Mouse (Mus musculus) stomach, embryonic 16.5 days (tissue): ENCODE results near the gene Emsy. TPM values are rescaled to one million over a fixed set of nuclear protein-coding genes. Genes with fewer than 3 reads are reported as not detected.

Experiments used
- ATAC-seq: fragments of 200-750 bp; cut with Nextera tagmentation; 2 replicates; pipeline ENCODE4 v1.8.0; 2017; ENCODE audit warnings: moderate number of reproducible peaks, moderate TSS enrichment; ENCODE audit not compliant: insufficient read depth, low FRiP score
- H3K27ac ChIP-seq: fragments of 300-500 bp; sonication (generic); 2 replicates; pipeline ENCODE4 v1.5.1; 2014; ENCODE audit warnings: low read length
- H3K27me3 ChIP-seq: fragments of 300-500 bp; sonication (generic); 2 replicates; pipeline ENCODE4 v1.6.1; 2014; ENCODE audit warnings: low read length, control low read depth, mixed read lengths; ENCODE audit not compliant: control insufficient read depth, insufficient read depth
- H3K36me3 ChIP-seq: fragments of 300-500 bp; sonication (generic); 2 replicates; pipeline ENCODE4 v1.6.1; 2014; ENCODE audit warnings: low read length; ENCODE audit not compliant: control insufficient read depth, insufficient read depth
- H3K4me1 ChIP-seq: fragments of 300-500 bp; sonication (generic); 2 replicates; pipeline ENCODE4 v1.6.1; 2014; ENCODE audit warnings: low read length, control low read depth, mixed read lengths; ENCODE audit not compliant: control insufficient read depth, insufficient read depth
- H3K4me2 ChIP-seq: fragments of 300-500 bp; sonication (generic); 2 replicates; pipeline ENCODE4 v1.6.1; 2014; ENCODE audit warnings: low read depth, low read length, mixed read lengths
- H3K4me3 ChIP-seq: fragments of 300-500 bp; sonication (generic); replicated peaks from 2 replicates; pipeline ENCODE4 v1.5.1; 2014; ENCODE audit warnings: mild to moderate bottlenecking, low read length
- H3K9ac ChIP-seq: fragments of 300-500 bp; sonication (generic); 2 replicates; pipeline ENCODE4 v1.6.1; 2014; ENCODE audit warnings: low read length
- H3K9me3 ChIP-seq: fragments of 300-500 bp; sonication (generic); replicated peaks from 2 replicates; pipeline ENCODE4 v1.6.1; 2016; ENCODE audit warnings: low read length, control low read depth; ENCODE audit not compliant: control insufficient read depth
- WGBS: fragments of 180-500 bp; shearing (Covaris S2); extraction: QIAGEN DNeasy Blood & Tissue Kit; methylation state at CpG from one replicate; pipeline ENCODE4 v1.1.7; 2014; 5-methylcytosine and 5-hydroxymethylcytosine counted together
- polyA plus RNA-seq: library from polyadenylated mRNA; unstranded; fragments of >200 nt; fragmentation: Nextera tagmentation; extraction: Ambion mirVana; gene quantifications from 2 replicates; pipeline ENCODE4 v1.2.1, GENCODE M21; 2015

Emsy gene
- 17.3 and 23.1 TPM in 2 replicates for polyA plus RNA-seq

DNA sequence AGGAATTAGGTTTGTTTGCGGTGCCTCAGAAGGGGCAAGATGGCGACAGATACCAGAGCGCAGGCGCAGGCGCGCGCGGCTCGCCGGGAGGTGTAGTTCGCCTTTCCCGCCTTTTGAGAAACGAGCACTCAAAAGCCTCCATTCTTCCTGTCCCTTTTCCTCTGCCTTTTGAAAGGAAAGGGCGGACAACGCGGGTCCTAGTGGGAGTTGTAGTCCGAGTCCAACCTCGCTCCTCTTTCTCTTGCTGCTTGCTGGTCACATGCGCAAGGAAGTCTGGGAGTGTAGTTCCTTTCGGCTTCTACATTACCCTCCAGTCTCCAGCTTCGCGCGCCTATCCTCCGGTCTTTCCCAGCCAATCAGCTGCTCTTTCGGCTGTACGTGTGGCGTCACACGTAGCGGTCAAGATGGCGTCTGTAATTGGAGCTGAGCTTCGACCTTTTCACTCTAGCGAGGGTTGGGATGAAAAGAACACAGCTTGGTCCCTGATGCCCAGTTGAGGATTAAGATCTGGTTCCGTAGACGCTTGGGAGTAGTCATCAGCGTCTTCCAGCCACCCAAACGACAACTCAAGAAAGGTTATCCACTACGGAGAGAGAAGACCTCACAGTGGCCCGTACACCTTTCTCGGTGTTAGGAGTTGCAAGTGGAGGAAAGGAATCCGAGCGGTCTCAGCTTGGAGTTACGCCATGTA is at the start of gene Emsy:
Gene Emsy, minus strand, starts transcription at position 253 of the 691 bp plus-strand sequence.
- under 1% methylated on average over 42 of the region's 42 CpGs for whole genome bisulfite sequencing
- Histone ChIP-seq H3K27me3 (no peaks in the 10 kb centered on the region), H3K4me2 (peak within 1 kb of the TSS; percentile 89), H3K4me1 (peaks cover 13% of the 10 kb centered on the region), H3K4me3 (peak within 1 kb of the TSS; percentile 87), H3K27ac (peak within 1 kb of the TSS; percentile 94), H3K9ac (peak within 1 kb of the TSS; percentile 83), H3K36me3 (peaks cover 2% of the 10 kb centered on the region; the same call in 1 of the 2 replicates), H3K9me3 (no peaks in the 10 kb centered on the region)
- ATAC-seq = peak; percentile 97

DNA sequence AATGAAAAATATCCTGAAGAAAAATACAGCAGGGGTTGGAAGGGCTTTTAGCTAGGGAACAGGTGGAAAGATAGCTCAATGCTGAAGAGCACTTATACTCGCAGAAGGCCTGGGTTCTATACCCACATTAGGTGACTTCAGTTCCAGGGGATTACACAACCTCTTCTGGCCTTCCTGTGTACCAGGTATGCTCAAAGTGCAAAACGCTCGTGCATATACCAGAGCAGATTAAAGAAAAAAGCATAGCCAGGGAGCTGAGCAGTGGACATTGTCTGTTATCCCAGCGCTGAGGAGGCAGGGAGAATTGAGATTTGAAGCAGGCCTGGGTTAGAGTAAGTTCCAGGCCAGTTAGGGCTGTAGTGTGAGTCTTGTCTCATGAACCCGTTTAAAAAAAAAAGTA is 47.7 kb upstream of the Emsy start:
- H3K27ac ChIP-seq = no peak overlapping the region
- ATAC-seq = no peak
- 54% methylated on average over 5 of the region's 5 CpGs for WGBS

DNA sequence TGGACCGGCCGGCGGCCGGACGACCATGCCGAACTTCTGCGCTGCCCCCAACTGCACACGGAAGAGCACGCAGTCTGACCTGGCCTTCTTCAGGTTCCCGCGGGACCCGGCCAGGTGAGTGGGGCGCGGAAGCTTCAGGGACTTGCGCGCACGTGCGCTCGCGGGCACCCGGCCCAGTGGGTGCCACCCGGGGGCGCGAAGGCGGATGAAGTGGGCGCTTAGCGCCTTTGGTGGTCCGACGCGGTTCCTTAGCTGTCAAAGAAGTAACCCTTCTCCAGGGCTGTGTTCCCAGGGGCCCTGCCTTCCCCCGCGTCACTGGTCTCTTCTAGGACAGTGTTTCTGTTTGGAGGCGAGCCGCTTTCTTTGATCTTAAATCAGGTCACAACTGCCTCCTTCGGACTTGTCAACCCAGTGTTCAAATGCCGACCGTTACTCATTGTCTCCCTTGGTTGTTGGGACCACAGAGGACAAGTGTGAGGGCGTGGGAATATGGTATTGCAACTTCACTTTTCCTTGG is 46.8 kb upstream of the Emsy start:
- peak overlapping the region; percentile 93 for H3K9ac ChIP-seq
- no peak for ATAC-seq
- no peaks in the 10 kb centered on the region for H3K27me3 ChIP-seq
- peaks cover 16% of the 10 kb centered on the region for H3K4me1 ChIP-seq
- no peaks in the 10 kb centered on the region for H3K36me3 ChIP-seq
- peak overlapping the region; percentile 81 for H3K27ac ChIP-seq
- peak overlapping the region; percentile 64 for H3K4me2 ChIP-seq
- peak overlapping the region; percentile 86 for H3K4me3 ChIP-seq
- H3K9me3 ChIP-seq = no peaks in the 10 kb centered on the region
- WGBS = under 1% methylated on average over 36 of the region's 38 CpGs

More for the DNA sequence above, 47.7 kb upstream of the Emsy start:
- H3K4me3 ChIP-seq = peak overlapping the region; percentile 86
- H3K4me2 ChIP-seq = peak overlapping the region; percentile 64
- no peaks in the 10 kb centered on the region for H3K27me3 ChIP-seq
- H3K4me1 ChIP-seq = peaks cover 16% of the 10 kb centered on the region
- no peaks in the 10 kb centered on the region for H3K36me3 ChIP-seq
- H3K9me3 ChIP-seq = no peaks in the 10 kb centered on the region
- H3K9ac ChIP-seq = peak overlapping the region; percentile 65

DNA sequence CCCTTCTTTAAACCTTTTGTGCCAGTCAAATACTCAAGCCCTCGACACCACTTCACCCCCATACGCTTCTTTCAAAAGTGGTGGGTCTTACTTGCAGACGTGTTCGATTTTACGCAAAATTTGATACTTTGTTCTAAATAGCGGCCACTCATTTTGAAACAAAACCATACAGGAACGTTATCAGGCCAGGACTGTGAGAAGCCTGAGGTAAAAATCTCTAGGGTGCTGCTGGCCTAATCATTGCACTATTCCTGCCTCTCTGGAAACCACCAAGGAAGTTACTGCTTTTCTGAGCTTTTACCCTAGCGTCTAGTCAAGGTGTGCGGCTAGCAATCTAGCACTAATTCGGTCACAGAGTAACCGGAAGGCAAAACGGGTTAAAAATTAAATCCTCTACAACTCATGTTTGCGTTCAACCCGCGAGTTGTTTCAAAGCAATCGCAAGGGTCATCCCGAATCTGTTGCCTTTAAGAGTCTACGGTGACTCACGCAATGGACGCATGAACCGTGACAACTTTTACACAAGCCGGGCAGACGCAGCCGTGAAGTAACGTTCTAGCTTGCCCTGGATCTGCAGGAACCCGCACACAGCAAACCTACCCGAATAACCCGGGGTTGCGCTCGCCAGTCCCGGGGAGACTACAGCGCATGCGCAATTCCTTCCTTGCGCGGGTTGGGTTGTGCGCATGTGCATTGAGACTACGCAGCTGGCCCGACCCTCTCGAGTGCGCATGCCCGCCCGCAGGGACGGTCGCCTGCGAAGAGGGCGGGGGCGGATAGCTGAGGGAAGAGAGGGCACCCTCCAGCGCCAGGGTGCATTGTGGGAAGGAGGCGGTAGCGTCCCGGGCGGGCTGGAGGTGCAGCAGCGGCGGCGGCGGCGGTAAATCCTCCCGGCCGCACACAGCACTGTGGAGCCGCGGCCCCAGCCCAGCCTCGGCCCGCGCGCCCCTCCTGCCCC is 46.0 kb upstream of the Emsy start, which contains the start of gene Thap12:
Gene Thap12, plus strand, starts transcription at position 821 of the 958 bp plus-strand sequence.
- Histone ChIP-seq H3K27ac (peak within 1 kb of the TSS; percentile 90), H3K4me2 (peak within 1 kb of the TSS; percentile 81), H3K4me1 (peaks cover 16% of the 10 kb centered on the region), H3K4me3 (peak within 1 kb of the TSS; percentile 86), H3K9me3 (no peaks in the 10 kb centered on the region), H3K36me3 (no peaks in the 10 kb centered on the region), H3K9ac (peak within 1 kb of the TSS; percentile 93), H3K27me3 (no peaks in the 10 kb centered on the region)
- peak; percentile 97 for ATAC-seq
- WGBS = 2% methylated on average over 54 of the region's 65 CpGs

DNA sequence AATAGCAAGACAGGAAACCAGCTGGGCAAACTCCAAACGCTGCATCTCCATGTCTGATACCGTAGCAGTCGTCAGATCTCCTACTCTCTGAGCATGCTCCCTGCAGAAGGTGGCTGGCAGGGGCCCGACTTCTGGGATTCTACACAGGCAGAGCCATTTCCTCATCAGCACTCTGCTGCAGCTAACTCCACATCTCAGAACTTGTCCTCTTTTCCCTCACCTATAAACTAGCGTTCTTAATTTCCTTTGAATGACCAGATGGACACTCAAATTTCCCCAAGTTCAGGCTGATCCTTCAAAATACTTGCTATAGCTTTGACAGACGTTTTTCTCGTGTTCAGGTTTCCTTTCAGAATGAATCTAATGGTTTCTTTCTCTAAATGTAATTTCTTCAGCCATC is 45.2 kb upstream of the Emsy start:
- peak overlapping the region; percentile 86 for H3K4me3 ChIP-seq
- no peaks in the 10 kb centered on the region for H3K27me3 ChIP-seq
- peaks cover 16% of the 10 kb centered on the region for H3K4me1 ChIP-seq
- no peak for ATAC-seq
- 26% methylated on average over 7 of the region's 7 CpGs for WGBS
- peak overlapping the region; percentile 81 for H3K4me2 ChIP-seq
- peak overlapping the region; percentile 83 for H3K9ac ChIP-seq
- no peaks in the 10 kb centered on the region for H3K36me3 ChIP-seq
- H3K9me3 ChIP-seq = no peaks in the 10 kb centered on the region
- H3K27ac ChIP-seq = peak overlapping the region; percentile 90

DNA sequence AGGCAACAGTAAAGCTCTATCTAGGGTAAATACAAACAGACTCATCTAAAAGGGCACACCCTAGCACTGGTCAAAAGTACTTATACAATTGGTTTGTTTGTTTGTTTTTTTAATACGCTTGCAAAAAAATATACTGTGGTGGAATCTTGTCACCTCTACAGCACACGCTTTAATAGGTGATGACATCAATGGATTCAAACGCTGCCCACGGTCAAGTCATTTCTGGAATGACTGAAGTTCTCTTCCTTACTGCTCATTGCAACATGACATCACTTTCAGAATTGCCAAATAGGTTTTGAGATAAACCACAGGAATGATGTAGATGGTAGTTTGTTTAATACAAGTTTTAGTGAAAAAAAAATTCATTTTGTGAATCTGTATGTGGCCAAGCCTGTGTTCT is 42.0 kb upstream of the Emsy start:
- H3K9ac ChIP-seq = no peak overlapping the region
- ATAC-seq = no peak
- H3K4me2 ChIP-seq = no peak overlapping the region
- no peak overlapping the region for H3K4me3 ChIP-seq
- H3K4me1 ChIP-seq = 0 out of 2 replicates have a peak, but pooled peaks cover 6% of the 10 kb centered on the region
- H3K36me3 ChIP-seq = no peaks in the 10 kb centered on the region
- H3K27me3 ChIP-seq = no peaks in the 10 kb centered on the region
- H3K9me3 ChIP-seq = no peaks in the 10 kb centered on the region
- 84% methylated on average over 4 of the region's 4 CpGs for WGBS
- H3K27ac ChIP-seq = no peak overlapping the region

DNA sequence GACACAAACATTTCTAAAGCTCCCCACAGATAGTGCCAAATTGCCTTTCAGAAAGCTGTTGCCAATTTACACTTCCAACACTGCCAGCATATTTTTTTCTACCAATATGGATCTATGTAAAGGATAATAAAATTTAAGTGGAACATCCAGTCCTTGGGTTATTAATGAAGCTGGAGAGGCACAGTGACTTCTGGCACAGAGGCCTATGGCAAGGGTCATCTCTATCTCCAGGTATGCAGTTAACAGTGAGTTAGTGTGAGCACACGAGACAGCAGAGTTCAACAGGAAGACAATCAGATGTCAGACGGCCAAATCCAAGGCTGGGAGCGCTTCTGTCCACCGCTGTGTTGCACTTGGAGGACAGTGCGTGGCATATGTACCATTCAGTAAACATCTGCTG is 41.5 kb upstream of the Emsy start:
- Histone ChIP-seq H3K9me3 (no peaks in the 10 kb centered on the region), H3K27me3 (no peaks in the 10 kb centered on the region), H3K4me2 (no peak overlapping the region), H3K4me3 (no peak overlapping the region), H3K27ac (no peak overlapping the region), H3K4me1 (0 out of 2 replicates have a peak, but pooled peaks cover 9% of the 10 kb centered on the region), H3K36me3 (no peaks in the 10 kb centered on the region), H3K9ac (no peak overlapping the region)
- WGBS = 63% methylated on average over 5 of the region's 5 CpGs
- ATAC-seq = no peak

DNA sequence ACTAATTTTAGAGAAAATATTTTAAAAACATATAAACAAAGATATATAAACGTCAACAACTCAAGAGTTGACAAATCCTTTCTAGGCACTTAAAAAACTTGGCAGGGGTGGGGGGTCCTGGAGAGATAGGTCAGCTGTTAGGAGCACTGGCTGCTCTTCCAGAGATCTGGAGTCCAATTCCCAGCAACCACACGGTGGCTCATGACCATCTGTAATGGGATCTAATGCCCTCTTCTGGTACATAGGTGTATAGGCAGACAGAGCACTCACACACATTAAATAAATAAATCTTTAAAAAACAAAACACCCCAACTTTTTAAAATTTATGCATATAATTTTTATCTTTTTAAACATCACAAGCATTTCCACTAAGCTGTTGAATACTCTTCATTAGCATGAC is 40.9 kb upstream of the Emsy start:
- Histone ChIP-seq H3K27ac (no peak overlapping the region), H3K36me3 (no peaks in the 10 kb centered on the region), H3K4me2 (no peak overlapping the region), H3K4me1 (0 out of 2 replicates have a peak, but pooled peaks cover 12% of the 10 kb centered on the region), H3K4me3 (no peak overlapping the region), H3K9ac (no peak overlapping the region), H3K27me3 (no peaks in the 10 kb centered on the region), H3K9me3 (no peaks in the 10 kb centered on the region)
- ATAC-seq = no peak
- 12% methylated on average over 2 of the region's 2 CpGs for WGBS
